Mouse (Mus musculus) CD8-positive naive resting alpha-beta T cell, adult 57 days (primary cell): ENCODE results near the gene Arglu1. TPM values are rescaled to one million over a fixed set of nuclear protein-coding genes. Genes with fewer than 3 reads are reported as not detected.

Experiments used
- total RNA-seq: library from RNA; stranded (reverse); gene quantifications from one replicate; pipeline ENCODE4 v1.2.4, GENCODE M21; 2023

Arglu1 gene
- 142 TPM for total RNA-seq

DNA sequence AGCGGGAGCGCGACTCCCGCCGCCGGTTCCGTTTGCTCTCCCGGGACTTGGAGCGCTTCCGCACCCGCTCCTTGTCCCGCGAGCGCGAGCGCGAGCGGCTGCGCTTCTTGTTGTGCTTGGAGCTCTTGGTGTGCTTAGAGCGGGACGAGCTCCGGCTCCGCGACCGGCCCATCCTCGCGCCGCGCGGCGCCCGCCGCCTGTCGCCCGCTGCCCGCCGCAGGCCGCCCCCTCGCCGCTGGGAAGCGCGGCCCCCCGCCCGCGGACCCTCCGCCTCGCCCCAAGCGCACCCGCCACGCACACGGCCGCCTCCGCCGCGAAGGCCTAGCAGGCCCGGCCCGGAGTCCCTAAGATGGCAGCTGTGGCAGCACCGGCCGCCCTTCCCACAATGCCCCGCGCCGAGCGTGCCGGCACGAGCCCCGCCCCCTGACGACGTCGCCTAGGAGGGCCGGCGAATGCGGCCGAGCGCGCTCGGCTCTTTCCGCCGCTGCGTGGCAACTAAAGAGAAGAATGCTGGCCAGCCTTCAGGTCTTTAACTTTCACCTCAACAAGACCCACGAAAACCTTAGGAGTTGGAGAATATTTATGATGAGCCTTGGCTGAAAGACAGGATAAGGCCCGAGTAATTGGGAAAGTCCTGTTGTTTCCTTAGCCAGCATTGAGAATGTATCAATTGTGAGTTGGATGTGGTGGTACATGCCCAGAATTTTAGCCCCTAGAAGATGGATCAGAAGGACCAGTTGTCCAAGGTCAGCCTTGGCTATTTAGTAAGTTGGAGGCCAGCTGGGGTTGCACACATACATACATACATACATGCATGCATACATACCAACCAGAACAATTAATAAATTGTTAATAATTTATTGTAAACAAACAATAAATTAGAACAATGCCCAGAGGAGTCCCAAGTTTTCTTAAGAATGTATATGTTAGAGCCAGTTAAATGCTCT, at the start of gene Arglu1:
Arglu1 (minus strand) TSS at position 376 of the 947 bp plus-strand sequence.

DNA sequence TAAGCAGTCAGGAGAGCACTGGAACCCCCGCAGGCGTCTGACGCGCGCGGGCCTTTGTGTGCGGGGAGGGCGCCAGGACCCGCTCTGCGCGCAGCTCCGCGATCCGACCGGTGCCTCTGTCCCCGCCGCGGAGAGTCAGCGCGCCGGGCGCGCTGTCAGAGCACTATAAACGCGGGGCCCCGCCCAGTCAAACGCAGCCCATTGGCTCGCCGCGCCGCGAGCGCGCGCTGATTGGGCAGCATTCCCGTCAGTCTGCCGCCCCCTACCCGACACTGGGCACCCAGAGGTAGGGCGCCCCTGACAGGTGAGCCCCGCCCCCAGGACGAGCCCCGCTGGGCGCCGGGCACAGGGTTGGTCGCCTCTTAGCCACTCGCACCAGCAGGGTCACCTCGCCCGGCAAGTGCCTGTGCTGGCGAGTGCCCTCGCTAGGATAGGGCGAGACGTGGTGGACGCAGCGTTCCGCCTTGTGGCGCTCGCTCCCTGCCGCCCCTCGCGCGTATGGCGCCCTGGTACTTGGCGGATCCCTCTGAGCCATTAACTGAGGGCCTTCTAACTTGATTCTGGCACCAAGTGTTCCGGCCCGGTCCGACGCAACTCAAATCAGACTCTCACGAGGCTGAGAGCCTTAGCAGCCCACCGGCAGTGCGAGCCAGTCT, 29.1 kb downstream of the Arglu1 start, which contains the start of gene Efnb2:
Efnb2 (minus strand) TSS at position 140 of the 656 bp plus-strand sequence.

Other genes starting within 250 kb of the Arglu1 start
- 3.0 TPM for gene Efnb2, start 29.3 kb downstream of the Arglu1 start, total RNA-seq